Mouse (Mus musculus) forebrain, embryonic 11.5 days (tissue): Measurements from ENCODE around the gene Gpx6. TPM values are rescaled to one million over a fixed set of nuclear protein-coding genes. Genes with fewer than 3 reads are reported as not detected.

Experiments used
- ATAC-seq: fragments of 200-750 bp; cut with Nextera tagmentation; replicated peaks from 2 replicates; pipeline ENCODE4 v1.8.0; 2017; ENCODE audit warnings: moderate TSS enrichment; ENCODE audit not compliant: low FRiP score
- DNase-seq: peaks from one replicate; pipeline ENCODE4 v3.0.0-alpha.2; 2017; ENCODE audit warnings: low spot score
- H3K27ac ChIP-seq: fragments of 300-500 bp; sonication (generic); 2 replicates; pipeline ENCODE4 v1.5.1; 2014; ENCODE audit warnings: low read depth, low read length
- H3K27me3 ChIP-seq: fragments of 300-500 bp; sonication (generic); 2 replicates; pipeline ENCODE4 v1.6.1; 2014; ENCODE audit warnings: mild to moderate bottlenecking, low read length, mixed read lengths; ENCODE audit not compliant: control insufficient read depth, insufficient read depth
- H3K36me3 ChIP-seq: fragments of 300-500 bp; sonication (generic); 2 replicates; pipeline ENCODE4 v1.6.1; 2014; ENCODE audit warnings: mild to moderate bottlenecking, low read length, moderate library complexity, mixed read lengths; ENCODE audit not compliant: control insufficient read depth, insufficient read depth
- H3K4me1 ChIP-seq: fragments of 300-500 bp; sonication (generic); replicated peaks from 2 replicates; pipeline ENCODE4 v1.6.1; 2014; ENCODE audit warnings: low read length, mixed read lengths; ENCODE audit not compliant: control insufficient read depth, insufficient read depth
- H3K4me2 ChIP-seq: fragments of 300-500 bp; sonication (generic); 2 replicates; pipeline ENCODE4 v1.6.1; 2014; ENCODE audit warnings: low read depth, mild to moderate bottlenecking, low read length, moderate library complexity, mixed read lengths; ENCODE audit not compliant: severe bottlenecking
- H3K4me3 ChIP-seq: fragments of 300-500 bp; sonication (generic); 2 replicates; pipeline ENCODE4 v1.5.1; 2014; ENCODE audit warnings: low read depth, low read length
- H3K9ac ChIP-seq: fragments of 300-500 bp; sonication (generic); 2 replicates; pipeline ENCODE4 v1.6.1; 2014; ENCODE audit warnings: low read length
- H3K9me3 ChIP-seq: fragments of 300-500 bp; sonication (generic); 2 replicates; pipeline ENCODE4 v1.6.1; 2016; ENCODE audit warnings: low read length, mixed read lengths; ENCODE audit not compliant: control insufficient read depth
- WGBS: fragments of 180-500 bp; shearing (Covaris S2); extraction: QIAGEN DNeasy Blood & Tissue Kit; methylation state at CpG from one replicate; pipeline ENCODE4 v1.1.7; 2014; 5-methylcytosine and 5-hydroxymethylcytosine counted together
- polyA plus RNA-seq: library from polyadenylated mRNA; unstranded; fragments of >200 nt; fragmentation: Nextera tagmentation; extraction: Ambion mirVana; gene quantifications from 2 replicates; pipeline ENCODE4 v1.2.1, GENCODE M21; 2014

Gene Gpx6
- polyA plus RNA-seq, 1 experiment from 2014 or later = not detected

DNA sequence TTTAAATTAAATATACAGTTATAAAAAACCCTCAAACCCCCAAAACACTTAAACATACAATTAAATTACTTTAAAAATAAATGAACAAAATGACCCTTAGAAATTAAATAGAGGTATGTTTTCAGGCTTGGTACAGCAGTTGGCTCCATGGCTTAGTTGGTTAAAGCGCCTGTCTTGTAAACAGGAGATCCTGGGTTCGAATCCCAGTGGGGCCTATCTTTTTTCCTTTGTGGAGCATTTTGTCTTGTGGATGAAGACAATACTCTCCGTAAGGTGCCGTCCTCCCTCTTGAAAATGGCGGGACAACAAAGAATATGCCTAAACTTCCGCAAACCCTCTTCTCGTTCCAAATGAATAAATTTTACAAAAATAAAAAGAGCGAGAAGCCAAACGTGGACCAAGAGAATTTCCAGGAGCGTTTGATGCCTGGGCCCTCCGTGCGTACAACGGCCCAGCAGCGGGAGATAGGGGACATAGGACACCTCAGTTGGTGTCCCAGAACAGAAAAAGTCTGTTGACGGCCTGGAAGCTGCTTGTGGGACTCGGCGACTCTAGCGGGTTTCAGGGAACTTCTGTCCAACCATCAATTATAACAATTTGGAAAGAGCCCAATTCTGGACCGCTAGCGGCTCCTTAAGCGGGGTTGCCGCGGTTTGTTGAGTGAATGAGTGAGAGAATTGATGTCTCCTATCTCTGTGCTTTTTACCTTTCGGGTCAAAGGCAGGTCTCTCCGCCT, 35.9 kb upstream of the Gpx6 start:
- H3K4me1 ChIP-seq = no peaks in the 10 kb centered on the region; the same call in 1 of the 2 replicates
- H3K27ac ChIP-seq = no peak overlapping the region
- peak; percentile 85 for ATAC-seq
- under 1% methylated on average over 25 of the region's 25 CpGs for WGBS
- H3K9me3 ChIP-seq = no peaks in the 10 kb centered on the region
- H3K27me3 ChIP-seq = no peaks in the 10 kb centered on the region; the same call in 1 of the 2 replicates
- H3K9ac ChIP-seq = peak overlapping the region; percentile 61
- peak overlapping the region; percentile 61 for H3K4me3 ChIP-seq
- peak; percentile 88 for DNase-seq
- no peaks in the 10 kb centered on the region for H3K36me3 ChIP-seq
- peak overlapping the region; percentile 55 for H3K4me2 ChIP-seq

GRCm38 (mm10) chr13:21276551-21276950, 35.4 kb upstream of the Gpx6 start:
- peak; percentile 62 for DNase-seq

GRCm38 (mm10) chr13:21279076-21279475, 32.8 kb upstream of the Gpx6 start:
- no peak overlapping the region for H3K27ac ChIP-seq
- DNase-seq = no peak
- no peak for ATAC-seq
- peak overlapping the region; percentile 42 for H3K4me3 ChIP-seq
- WGBS = 10% methylated on average over 8 of the region's 8 CpGs
- H3K36me3 ChIP-seq = no peaks in the 10 kb centered on the region
- no peaks in the 10 kb centered on the region; the same call in 1 of the 2 replicates for H3K4me1 ChIP-seq
- H3K9ac ChIP-seq = peak overlapping the region; percentile 20; the same call in 1 of the 2 replicates
- no peaks in the 10 kb centered on the region; the same call in 1 of the 2 replicates for H3K27me3 ChIP-seq
- no peaks in the 10 kb centered on the region for H3K9me3 ChIP-seq
- H3K4me2 ChIP-seq = peak overlapping the region; percentile 47

More at GRCm38 (mm10) chr13:21276551-21276950, 35.4 kb upstream of the Gpx6 start:
- H3K9me3 ChIP-seq = no peaks in the 10 kb centered on the region
- no peaks in the 10 kb centered on the region for H3K36me3 ChIP-seq
- H3K4me3 ChIP-seq = peak overlapping the region; percentile 61
- no peaks in the 10 kb centered on the region; the same call in 1 of the 2 replicates for H3K4me1 ChIP-seq
- 0 out of 2 replicates have a peak, but pooled peaks have one; percentile 1 for ATAC-seq
- H3K9ac ChIP-seq = peak overlapping the region; percentile 50
- no peaks in the 10 kb centered on the region; the same call in 1 of the 2 replicates for H3K27me3 ChIP-seq
- peak overlapping the region; percentile 55 for H3K4me2 ChIP-seq
- WGBS = 0% methylated on average over 9 of the region's 9 CpGs
- no peak overlapping the region for H3K27ac ChIP-seq

GRCm38 (mm10) chr13:21279559-21279958, 32.4 kb upstream of the Gpx6 start:
- no peaks in the 10 kb centered on the region; the same call in 1 of the 2 replicates for H3K4me1 ChIP-seq
- no peaks in the 10 kb centered on the region for H3K36me3 ChIP-seq
- WGBS = 1% methylated on average over 13 of the region's 13 CpGs
- H3K9me3 ChIP-seq = no peaks in the 10 kb centered on the region
- no peak overlapping the region for H3K27ac ChIP-seq
- H3K27me3 ChIP-seq = no peaks in the 10 kb centered on the region; the same call in 1 of the 2 replicates
- peak overlapping the region; percentile 47; the same call in 1 of the 2 replicates for H3K4me2 ChIP-seq
- DNase-seq = peak; percentile 85
- peak; percentile 66 for ATAC-seq
- H3K4me3 ChIP-seq = peak overlapping the region; percentile 42
- H3K9ac ChIP-seq = peak overlapping the region; percentile 20; the same call in 1 of the 2 replicates

GRCm38 (mm10) chr13:21292631-21293030, 19.3 kb upstream of the Gpx6 start, which contains the start of gene Gpx5:
Gene Gpx5, minus strand, starts transcription at chr13:21292731.
- DNase-seq (peak; percentile 14), ATAC-seq (no peak)
- no peaks in the 10 kb centered on the region for H3K4me1 ChIP-seq
- 94% methylated on average over 6 of the region's 6 CpGs for WGBS
- H3K27me3 ChIP-seq = no peaks in the 10 kb centered on the region
- H3K4me2 ChIP-seq = no peak within 1 kb of the TSS
- H3K9me3 ChIP-seq = no peaks in the 10 kb centered on the region
- no peaks in the 10 kb centered on the region for H3K36me3 ChIP-seq
- H3K4me3 ChIP-seq = no peak within 1 kb of the TSS
- H3K27ac ChIP-seq = no peak within 1 kb of the TSS
- no peak within 1 kb of the TSS for H3K9ac ChIP-seq

DNA sequence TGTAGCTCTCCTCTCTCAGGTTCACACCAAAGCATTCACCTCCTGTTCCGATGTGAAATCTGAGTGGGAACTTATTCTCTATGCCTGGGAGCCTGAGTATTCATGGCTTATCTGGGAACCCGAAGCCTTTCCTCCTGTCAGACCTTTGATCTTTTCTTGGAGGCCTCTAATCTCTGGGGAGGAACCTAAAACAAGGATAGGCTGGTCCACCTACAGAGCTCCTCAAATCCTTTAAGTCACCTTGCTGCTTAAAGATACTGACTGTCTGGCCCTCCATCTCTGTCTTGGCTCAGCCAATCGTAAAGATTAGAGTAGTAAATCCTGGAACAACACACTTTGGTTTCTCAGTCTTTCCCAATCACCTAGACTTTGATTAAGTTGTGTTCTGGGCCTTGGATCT, 13.4 kb upstream of the Gpx6 start:
- H3K9ac ChIP-seq = no peak overlapping the region
- no peaks in the 10 kb centered on the region for H3K4me1 ChIP-seq
- WGBS = 31% methylated on average over 3 of the region's 3 CpGs
- no peaks in the 10 kb centered on the region for H3K27me3 ChIP-seq
- no peak overlapping the region for H3K4me3 ChIP-seq
- ATAC-seq (no peak), DNase-seq (no peak)
- no peaks in the 10 kb centered on the region for H3K36me3 ChIP-seq
- no peaks in the 10 kb centered on the region for H3K9me3 ChIP-seq
- no peak overlapping the region for H3K27ac ChIP-seq
- H3K4me2 ChIP-seq = no peak overlapping the region

DNA sequence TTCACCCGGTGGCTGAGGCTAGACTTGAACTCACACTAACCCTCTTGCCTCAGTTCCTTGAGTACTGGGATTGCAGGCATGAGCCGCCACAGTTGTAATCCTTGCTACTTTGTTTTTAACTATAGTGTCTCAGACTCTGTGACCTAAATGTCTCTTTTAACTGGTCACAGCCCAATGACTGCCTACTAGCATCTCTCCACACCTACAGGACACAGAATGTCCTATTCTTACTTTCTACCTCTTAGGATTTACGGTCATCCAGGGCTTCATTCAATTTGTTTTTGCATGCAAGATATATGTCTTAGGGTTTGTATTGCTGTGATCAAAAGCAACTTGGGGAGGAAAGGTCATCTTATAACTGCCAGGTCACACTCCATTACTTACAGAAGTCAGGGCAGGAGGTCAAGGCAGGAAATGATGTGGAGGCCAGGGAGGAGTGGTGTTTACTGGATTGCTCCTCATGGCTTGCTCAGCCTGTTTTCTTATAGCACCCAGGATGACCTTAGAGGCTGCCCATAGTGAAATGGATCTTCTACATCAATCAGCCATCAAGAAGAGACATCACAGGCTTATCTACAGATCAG, 7.3 kb upstream of the Gpx6 start:
- no peak overlapping the region for H3K9ac ChIP-seq
- H3K4me2 ChIP-seq = no peak overlapping the region
- DNase-seq = no peak
- H3K27ac ChIP-seq = no peak overlapping the region
- no peaks in the 10 kb centered on the region for H3K9me3 ChIP-seq
- no peak for ATAC-seq
- 72% methylated on average over 3 of the region's 3 CpGs for WGBS
- H3K36me3 ChIP-seq = no peaks in the 10 kb centered on the region
- no peaks in the 10 kb centered on the region for H3K27me3 ChIP-seq
- no peaks in the 10 kb centered on the region for H3K4me1 ChIP-seq
- H3K4me3 ChIP-seq = no peak overlapping the region

GRCm38 (mm10) chr13:21309788-21310187, 2.1 kb upstream of the Gpx6 start:
- Histone ChIP-seq H3K4me1 (no peaks in the 10 kb centered on the region), H3K36me3 (no peaks in the 10 kb centered on the region), H3K9me3 (no peaks in the 10 kb centered on the region), H3K27me3 (no peaks in the 10 kb centered on the region), H3K4me3 (no peak overlapping the region), H3K27ac (no peak overlapping the region), H3K4me2 (no peak overlapping the region), H3K9ac (no peak overlapping the region)
- DNase-seq (no peak), ATAC-seq (no peak)
- WGBS = 81% methylated on average over 2 of the region's 2 CpGs
